Mouse (Mus musculus): ENCODE measurements at regions not wholly inside any gene's neighbourhood (a gene's known extent, or its start where the extent isn't known, plus 50 kb on each side); places are given as distances from the start of the nearest gene placed in this dataset.

DNA sequence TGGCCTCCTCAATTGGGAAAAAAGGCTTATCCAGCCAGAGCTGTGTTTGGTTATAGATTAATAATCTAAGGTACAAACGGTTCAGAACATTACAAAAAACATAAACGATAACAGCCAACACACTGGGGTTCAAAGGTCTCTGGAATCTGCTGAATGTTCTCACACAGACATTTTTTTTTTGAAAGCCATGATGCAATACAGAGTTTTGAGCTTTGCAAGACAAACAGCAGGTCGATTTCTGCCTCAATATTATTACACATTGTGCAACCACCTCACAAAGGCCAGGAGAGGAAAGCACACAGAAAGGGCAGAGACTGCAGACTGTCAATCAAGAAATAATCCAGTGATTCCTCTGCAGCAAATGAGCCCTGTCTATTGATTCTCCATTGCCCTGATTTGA lies 235.9 kb upstream of the Sall1 start:
- no peak for DNase-seq (ENCODE audit: low read depth, low spot score)

DNA sequence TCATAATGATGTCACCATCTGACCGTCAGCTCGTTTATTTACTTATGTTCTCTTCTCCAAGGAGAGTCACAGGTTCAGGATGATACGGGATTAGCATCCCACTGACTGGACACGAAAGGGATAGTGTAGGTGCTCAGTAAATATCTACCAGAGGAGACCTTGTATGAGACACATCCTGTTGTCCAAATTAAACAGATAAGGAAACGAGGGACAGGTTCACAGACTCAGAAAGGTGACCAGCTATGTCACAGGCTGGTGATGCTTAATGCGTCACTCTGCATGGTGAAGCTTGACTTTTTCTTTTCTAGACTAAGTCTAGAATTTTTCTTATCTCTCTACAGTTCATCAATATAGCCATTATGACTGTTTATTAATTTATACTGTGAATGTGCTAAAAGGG lies 235.2 kb upstream of the Sall1 start:
- no peak for DNase-seq (ENCODE audit: low read depth, low spot score)

DNA sequence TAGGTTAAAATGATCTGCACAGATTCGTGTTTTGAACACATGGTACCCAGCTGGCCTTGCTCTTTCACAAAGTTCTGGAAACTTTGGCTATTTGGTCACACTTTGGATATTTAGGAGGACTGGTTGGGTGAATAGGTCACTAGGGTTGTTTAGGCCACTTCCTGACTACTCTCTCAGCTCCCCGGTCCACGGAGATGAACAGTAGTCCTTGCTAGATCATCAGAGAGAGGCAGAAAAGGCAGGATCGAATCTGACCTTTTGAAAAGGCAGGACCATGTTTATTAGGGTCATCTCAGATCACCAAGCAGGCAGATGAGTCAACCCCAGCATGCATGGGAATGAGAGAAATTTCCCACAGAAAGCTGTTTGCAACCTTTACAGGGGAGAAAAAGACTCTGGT lies 229.3 kb upstream of the Sall1 start:
- no peak for DNase-seq (ENCODE audit: low read depth, low spot score)

GRCm38 (mm10) chr8:89272381-89272815 lies 228.4 kb upstream of the Sall1 start:
- DNase-seq (ENCODE audit: low read depth, low spot score), result no peak

DNA sequence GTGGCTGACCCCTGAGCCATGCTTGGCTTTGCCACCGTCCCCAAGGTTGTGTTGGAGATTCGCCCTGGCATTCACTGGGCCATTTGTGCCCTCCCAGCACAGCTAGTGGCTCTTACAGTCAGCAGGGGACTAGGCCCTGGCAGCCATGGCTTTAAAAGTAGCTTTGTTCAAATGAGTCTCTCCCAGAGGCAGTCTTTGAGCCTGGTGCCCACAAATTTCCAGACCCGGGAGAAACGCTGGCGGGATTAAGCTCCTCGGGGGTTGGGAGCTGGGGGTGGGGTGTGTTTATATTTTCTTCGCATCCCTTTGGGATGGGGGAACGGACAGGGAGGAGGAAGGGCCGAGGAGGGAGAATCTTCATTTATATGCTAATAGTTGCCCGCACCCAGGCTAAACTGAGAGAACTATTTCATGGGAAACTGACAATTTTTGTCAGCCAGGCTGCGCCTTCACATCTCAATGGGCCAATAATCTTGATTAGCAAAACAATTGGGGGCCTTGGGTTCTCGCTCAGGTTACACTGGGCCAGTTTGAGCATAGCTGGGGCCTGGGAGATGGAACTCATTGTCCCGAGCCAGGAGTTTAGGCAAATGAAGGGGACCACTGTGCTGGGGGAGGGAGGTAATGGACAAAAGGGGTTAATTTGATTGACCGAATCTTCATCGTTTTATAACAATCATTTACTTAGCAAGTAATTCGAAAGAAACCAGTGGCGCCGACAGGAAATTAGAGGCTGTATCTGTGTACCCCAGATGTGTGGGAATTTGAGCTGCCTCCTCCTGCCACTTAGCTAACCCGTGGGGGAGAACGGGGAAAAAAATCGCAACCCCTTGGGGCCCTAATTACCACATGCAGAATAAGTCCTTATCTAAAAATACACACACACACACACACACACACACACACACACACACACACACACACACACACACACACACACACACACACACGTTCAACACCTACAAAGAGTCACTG lies 227.7 kb upstream of the Sall1 start:
- no peak for DNase-seq (ENCODE audit: low read depth, low spot score)

GRCm38 (mm10) chr8:89270001-89270400 lies 226.0 kb upstream of the Sall1 start:
- no peak for DNase-seq (ENCODE audit: low read depth, low spot score)

- no peak for DNase-seq (ENCODE audit: low read depth, low spot score)
Measured at GRCm38 (mm10) chr8:89261163-89261812, 217.3 kb upstream of the Sall1 start.

DNA sequence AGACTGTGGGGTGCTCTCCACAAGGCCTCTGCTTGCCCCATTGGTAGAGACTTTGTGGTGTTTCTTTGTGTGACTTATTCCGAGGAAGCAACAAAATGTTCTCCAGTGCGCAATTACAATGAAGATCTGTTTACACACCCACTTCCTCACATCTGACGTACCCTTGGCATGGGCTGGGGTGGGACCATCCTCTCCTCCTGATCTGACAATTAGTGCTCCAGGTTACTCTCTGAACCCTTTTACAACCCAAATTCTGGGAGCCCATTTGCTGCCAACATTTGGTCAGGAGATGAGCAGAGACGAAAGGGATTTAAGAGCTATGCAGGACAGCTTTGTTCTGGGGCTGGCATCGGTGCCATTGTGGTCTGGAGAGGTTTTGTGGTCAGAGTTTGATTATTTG lies 215.9 kb upstream of the Sall1 start:
- no peak for DNase-seq (ENCODE audit: low read depth, low spot score)

- DNase-seq (ENCODE audit: low read depth, low spot score), result no peak
Measured at GRCm38 (mm10) chr8:89246342-89246741, 202.4 kb upstream of the Sall1 start.

- DNase-seq (ENCODE audit: low read depth, low spot score), result no peak
Measured at GRCm38 (mm10) chr8:89245131-89245751, 201.3 kb upstream of the Sall1 start.

GRCm38 (mm10) chr8:89241686-89242085 lies 197.7 kb upstream of the Sall1 start:
- no peak for DNase-seq (ENCODE audit: low read depth, low spot score)

DNA sequence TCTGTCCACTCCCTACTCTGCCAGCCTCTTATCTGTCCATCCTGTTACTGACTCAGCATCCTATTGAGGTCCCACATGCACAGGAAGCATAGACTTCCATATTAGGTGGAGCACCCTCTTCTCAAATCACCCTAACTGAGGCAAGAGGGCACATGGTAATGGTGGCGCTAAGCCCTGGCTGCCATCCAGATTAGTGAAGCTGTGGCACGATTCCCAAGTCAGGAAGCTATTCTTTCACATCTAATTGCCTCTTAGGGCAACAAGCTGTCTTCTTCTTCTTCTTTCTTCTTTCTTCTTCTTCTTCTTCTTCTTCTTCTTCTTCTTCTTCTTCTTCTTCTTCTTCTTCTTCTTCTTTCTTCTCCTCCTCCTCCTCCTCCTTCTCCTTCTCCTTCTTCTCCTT lies 195.7 kb upstream of the Sall1 start:
- DNase-seq (ENCODE audit: low read depth, low spot score), result no peak

GRCm38 (mm10) chr8:89234041-89234440 lies 190.1 kb upstream of the Sall1 start:
- DNase-seq (ENCODE audit: low read depth, low spot score), result no peak

DNA sequence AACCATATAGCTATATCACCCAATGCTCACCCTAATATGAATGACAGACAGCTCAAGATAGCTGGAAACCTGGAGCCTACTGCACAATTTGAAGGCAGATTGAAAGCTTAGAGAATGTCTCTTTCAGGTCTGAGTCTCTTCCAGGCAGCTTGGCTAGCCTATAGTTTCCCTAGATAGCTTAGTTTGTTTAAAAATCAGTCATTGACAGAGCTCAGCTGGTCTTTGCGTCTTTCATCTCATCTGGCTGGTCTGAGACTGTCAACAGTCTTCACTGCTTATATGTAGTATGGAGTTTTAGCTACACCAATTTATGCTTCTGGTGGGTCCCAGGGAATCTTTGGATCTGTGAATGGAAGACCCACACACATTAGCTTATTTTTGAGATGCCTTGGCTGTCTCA lies 188.4 kb upstream of the Sall1 start:
- no peak for DNase-seq (ENCODE audit: low read depth, low spot score)

DNA sequence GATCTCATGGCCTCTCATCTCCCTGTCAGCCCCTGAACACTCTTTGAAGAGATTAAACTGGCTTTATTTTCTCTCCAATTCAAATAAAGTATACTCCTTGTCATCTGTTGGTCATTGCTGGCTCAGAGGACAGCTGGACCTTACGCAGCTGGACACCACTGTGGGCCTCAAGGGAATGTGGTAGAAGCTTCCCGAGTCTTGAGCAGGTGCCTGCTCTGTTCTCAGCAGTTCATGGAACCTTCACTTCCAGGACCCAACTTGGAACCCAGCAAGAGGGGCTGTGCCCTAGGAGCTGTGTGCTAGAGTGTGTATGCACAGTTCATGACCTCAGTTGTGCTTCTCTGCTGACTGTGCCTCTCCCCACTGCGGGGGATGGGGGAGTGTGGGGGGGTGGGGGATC lies 185.2 kb upstream of the Sall1 start:
- DNase-seq (ENCODE audit: low read depth, low spot score), result no peak

DNA sequence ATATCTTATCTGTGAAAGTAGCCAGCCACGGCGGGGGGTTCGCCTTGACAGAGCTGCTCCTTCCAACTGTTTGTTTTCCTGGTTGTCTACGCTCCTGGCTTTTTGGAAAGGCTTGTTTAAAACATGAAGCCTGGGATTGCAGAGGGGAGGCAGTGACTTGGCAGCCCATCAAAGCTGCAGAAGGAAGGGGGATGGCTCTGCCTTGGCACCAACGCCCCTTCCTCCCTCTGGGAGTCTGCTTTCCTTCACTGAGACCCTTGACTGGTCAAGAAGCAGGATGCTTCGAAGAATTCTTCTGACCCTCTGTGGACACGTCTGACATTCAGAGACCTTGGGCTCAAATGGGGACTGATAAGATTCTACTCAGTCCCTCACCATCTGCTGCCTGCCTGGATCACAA lies 176.9 kb upstream of the Sall1 start:
- no peak for DNase-seq (ENCODE audit: low read depth, low spot score)

GRCm38 (mm10) chr8:89220381-89220780 lies 176.4 kb upstream of the Sall1 start:
- no peak for DNase-seq (ENCODE audit: low read depth, low spot score)

DNA sequence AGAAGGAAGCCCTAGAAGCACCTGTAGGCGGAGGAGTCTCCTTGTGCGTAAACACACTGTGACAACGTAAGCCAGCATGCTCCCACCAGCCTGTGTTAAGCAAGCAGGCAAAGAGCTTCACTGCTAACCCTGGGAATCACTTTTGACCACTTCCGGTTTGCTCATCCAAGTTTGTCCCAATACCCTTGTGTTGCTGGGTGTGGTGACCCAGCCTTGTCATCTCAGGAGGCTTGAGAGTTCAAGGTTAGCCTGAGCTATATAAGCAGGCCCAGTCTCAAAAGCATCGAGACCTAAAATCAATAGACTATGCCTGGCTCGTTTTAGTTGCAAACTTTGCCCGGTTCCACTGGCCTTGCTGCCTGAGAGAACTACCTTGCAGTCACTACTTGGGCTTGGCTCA lies 175.2 kb upstream of the Sall1 start:
- DNase-seq (ENCODE audit: low read depth, low spot score), result no peak

DNA sequence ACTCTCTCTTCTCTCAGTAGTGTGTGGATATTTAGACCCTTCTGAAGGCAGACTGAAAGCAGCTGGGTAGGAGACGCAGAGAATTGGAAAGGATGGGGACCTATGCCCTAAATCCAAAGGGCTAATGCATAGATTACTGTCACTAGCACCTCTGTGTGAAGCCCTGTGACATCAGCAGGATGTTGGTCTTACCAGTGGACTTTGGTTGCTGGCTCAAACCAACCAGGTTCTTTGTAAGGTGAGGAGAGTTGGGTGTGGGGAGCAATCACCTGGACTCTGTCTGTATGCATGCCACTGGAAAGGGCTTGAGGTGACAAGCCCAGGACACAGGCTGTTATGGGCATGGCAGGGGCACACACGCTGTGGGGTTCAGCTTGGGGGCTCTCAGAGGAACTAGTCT lies 173.7 kb upstream of the Sall1 start:
- no peak for DNase-seq (ENCODE audit: low read depth, low spot score)

DNA sequence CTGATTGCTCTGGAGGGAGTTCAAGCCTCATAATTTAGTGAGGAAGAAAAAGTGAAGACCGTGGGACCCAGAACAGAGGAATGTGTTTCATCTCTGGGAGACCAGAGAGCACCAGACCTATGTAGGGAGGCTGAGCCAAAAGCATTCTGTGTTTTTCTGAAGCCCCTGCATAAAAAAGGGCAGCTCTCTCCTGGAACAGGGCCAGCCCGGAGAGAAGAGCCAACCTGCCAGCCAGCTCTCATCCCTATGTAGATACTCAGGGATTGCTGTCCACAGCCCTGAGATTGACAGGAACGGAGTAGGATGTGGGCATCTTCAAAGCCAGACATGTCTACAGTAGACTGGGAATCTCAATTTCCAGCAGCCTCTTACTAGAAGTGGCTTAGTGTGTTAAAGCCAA lies 168.0 kb upstream of the Sall1 start:
- DNase-seq (ENCODE audit: low read depth, low spot score), result no peak

DNA sequence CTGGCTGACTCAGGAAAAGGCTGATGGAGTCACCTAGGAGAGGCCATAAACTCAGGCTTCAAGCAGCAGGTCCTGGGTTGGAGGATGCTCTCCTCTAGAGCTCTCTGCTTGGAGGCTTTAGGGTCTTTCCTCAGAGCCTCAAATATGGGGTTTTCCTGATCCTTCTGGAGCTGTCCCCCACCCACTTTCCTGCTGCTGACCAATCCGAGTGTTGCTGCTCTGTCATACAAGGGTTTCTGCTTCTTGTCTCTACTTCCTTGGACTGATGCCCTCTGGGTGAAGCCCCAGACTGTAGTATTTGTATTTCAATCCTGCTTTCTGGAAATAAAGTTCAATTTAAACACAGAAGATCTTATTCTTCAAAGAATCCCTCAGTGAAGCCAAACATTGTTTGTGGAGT lies 166.7 kb upstream of the Sall1 start:
- no peak for DNase-seq (ENCODE audit: low read depth, low spot score)

DNA sequence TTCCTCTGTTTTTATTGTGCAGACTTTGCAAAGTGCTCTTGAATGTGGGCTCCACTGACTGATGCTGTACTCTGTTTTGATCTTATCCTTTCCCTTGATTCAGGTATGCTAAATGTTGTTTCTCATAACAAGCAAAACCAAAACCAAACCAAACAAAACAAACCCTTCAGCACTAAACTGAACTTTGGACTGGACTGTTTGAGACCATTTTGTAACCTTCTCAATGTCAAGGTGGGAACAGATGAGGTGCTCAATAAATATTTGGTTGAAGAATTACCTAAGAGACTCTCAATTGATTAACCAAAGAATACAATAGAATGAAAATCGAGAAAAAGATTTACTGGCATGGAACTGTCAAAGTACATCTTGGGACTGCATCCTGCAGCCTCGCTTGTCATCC lies 163.9 kb upstream of the Sall1 start:
- no peak for DNase-seq (ENCODE audit: low read depth, low spot score)
